Mouse (Mus musculus) heart, adult 18-20 months (tissue): Measurements from ENCODE around the gene Nup50. TPM values are rescaled to one million over a fixed set of nuclear protein-coding genes. Genes with fewer than 3 reads are reported as not detected.

Experiments
- DNase-seq, 2 experiments: peaks; one replicate each; pipeline ENCODE4 v3.0.0; 2021 to 2022; ENCODE audit warnings: mixed read lengths in 1 of 2
- total RNA-seq, 2 experiments: library from RNA; stranded (reverse); gene quantifications; 2 replicates each; pipeline ENCODE4 v1.2.3; 2021

Gene Nup50
- total RNA-seq, 2 experiments from 2014 or later = 15.5 to 17.7 TPM

- no peak for DNase-seq
These were observed 26.8 kb downstream of the Nup50 start for GRCm38 (mm10) chr15:84950053-84950452.

- no peak for DNase-seq
These were observed 30.0 kb downstream of the Nup50 start for GRCm38 (mm10) chr15:84953259-84953658.

- no peak for DNase-seq
These were observed 34.6 kb downstream of the Nup50 start for GRCm38 (mm10) chr15:84957851-84958250.

- DNase-seq = no peak
These were observed 35.1 kb downstream of the Nup50 start for GRCm38 (mm10) chr15:84958331-84958730.

- DNase-seq = no peak
These were observed 36.7 kb downstream of the Nup50 start for GRCm38 (mm10) chr15:84959891-84960290.

GRCm38 (mm10) chr15:84960692-84961091 lies 37.5 kb downstream of the Nup50 start:
- DNase-seq = no peak

- DNase-seq = no peak
These were observed 39.3 kb downstream of the Nup50 start for GRCm38 (mm10) chr15:84962518-84962917.

- no peak for DNase-seq
These were observed 41.6 kb downstream of the Nup50 start for GRCm38 (mm10) chr15:84964771-84965170.

GRCm38 (mm10) chr15:84965575-84966360 lies 42.6 kb downstream of the Nup50 start:
- DNase-seq = peak in 1 of 2 experiments; percentile 72

GRCm38 (mm10) chr15:84968534-84968933 lies 45.3 kb downstream of the Nup50 start:
- DNase-seq = no peak

- no peak for DNase-seq
These were observed 49.8 kb downstream of the Nup50 start for GRCm38 (mm10) chr15:84972860-84973543.

- no peak for DNase-seq
These were observed 50.3 kb downstream of the Nup50 start for GRCm38 (mm10) chr15:84973544-84973871.

GRCm38 (mm10) chr15:84975729-84976128 lies 52.5 kb downstream of the Nup50 start:
- DNase-seq = peak in 1 of 2 experiments; percentile 59

GRCm38 (mm10) chr15:84981609-84982313 lies 58.5 kb downstream of the Nup50 start:
- peak; percentile 53 to 70 for DNase-seq

GRCm38 (mm10) chr15:84982888-84983287 lies 59.7 kb downstream of the Nup50 start:
- no peak for DNase-seq

- no peak for DNase-seq
These were observed 60.5 kb downstream of the Nup50 start for GRCm38 (mm10) chr15:84983721-84984120.

- DNase-seq = peak in 1 of 2 experiments; percentile 28
These were observed 62.4 kb downstream of the Nup50 start for GRCm38 (mm10) chr15:84985516-84986160.

GRCm38 (mm10) chr15:84986171-84987019 lies 63.2 kb downstream of the Nup50 start:
- DNase-seq = no peak

GRCm38 (mm10) chr15:84987020-84987815 lies 64.0 kb downstream of the Nup50 start:
- DNase-seq = peak; percentile 33 to 64
